ENCODE assay signal across 26 mouse cellular contexts in genomic region chr7:127662926-127663325, GRCm38 (mm10). TPM values are rescaled to one million over a fixed set of nuclear protein-coding genes. Genes with fewer than 3 reads are reported as not detected.
DNase-seq lines count a peak whose midpoint lies in the region; ATAC-seq lines count a peak whose summit lies in the region.
"Had no signal": no experiment of that assay in that cellular context is flagged by ENCODE, and none has a peak within 500 bp of the region (broad histone marks: within the 10 kb centered on the region; RNA-seq: fewer than 3 reads in every experiment).

No protein-coding gene starts in this region.

- intact Hi-C loops in gastrocnemius, postnatal 36 days (cut with DNase I) = no loop called here

- H3K9ac ChIP-seq in liver, embryonic 15.5 days = no peak overlapping the region
- H3K9ac ChIP-seq in liver, embryonic 11.5 days (ENCODE audit: low read depth, low read length) = no peak overlapping the region
- H3K9ac ChIP-seq: embryonic facial prominence, embryonic 15.5 days; forebrain, embryonic 12.5 days; hindbrain, embryonic 15.5 days; limb, embryonic 15.5 days; lung, embryonic 14.5 days had no signal

- H3K27me3 ChIP-seq in liver, embryonic 15.5 days = no peaks in the 10 kb centered on the region
- H3K27me3 ChIP-seq in liver, embryonic 11.5 days (replicated peaks; ENCODE audit: control insufficient read depth, insufficient read depth, low read length) = no peaks in the 10 kb centered on the region
- H3K27me3 ChIP-seq: embryonic facial prominence, embryonic 15.5 days; forebrain, embryonic 12.5 days; hindbrain, embryonic 15.5 days; limb, embryonic 15.5 days; Patski had no signal

- peaks cover 2% of the 10 kb centered on the region; the same call in 1 of the 2 replicates for H3K4me1 ChIP-seq in liver, embryonic 15.5 days (replicated peaks)
- no peaks in the 10 kb centered on the region for H3K4me1 ChIP-seq in liver, embryonic 11.5 days (replicated peaks; ENCODE audit: control insufficient read depth, insufficient read depth, low read length)
- H3K4me1 ChIP-seq: embryonic facial prominence, embryonic 10.5 days; embryonic facial prominence, embryonic 15.5 days; forebrain, embryonic 12.5 days; hindbrain, embryonic 10.5 days; hindbrain, embryonic 15.5 days; limb, embryonic 10.5 days; limb, embryonic 15.5 days had no signal

- H3K36me3 ChIP-seq in liver, embryonic 15.5 days (replicated peaks) = no peaks in the 10 kb centered on the region
- no peaks in the 10 kb centered on the region for H3K36me3 ChIP-seq in liver, embryonic 11.5 days (ENCODE audit: control insufficient read depth, insufficient read depth, low read length)

- WGBS in liver, embryonic 15.5 days (ENCODE audit: insufficient replicate concordance) = 64% methylated on average over 6 of the region's 6 CpGs
- 82% methylated on average over 6 of the region's 6 CpGs for WGBS in liver, embryonic 11.5 days

- ATAC-seq in liver, embryonic 15.5 days (ENCODE audit: insufficient read depth) = 0 out of 2 replicates have a peak, but pooled peaks have one; percentile 25
- ATAC-seq in liver, embryonic 11.5 days (replicated peaks; ENCODE audit: low FRiP score) = no peak
- no peak for ATAC-seq in inflammation-experienced regulatory T-cells, adult 6 months
- ATAC-seq: midbrain, embryonic 16.5 days; Patski had no signal

- H3K27ac ChIP-seq in liver, embryonic 15.5 days (replicated peaks) = no peak overlapping the region
- no peak overlapping the region for H3K27ac ChIP-seq in liver, embryonic 11.5 days (ENCODE audit: low read depth, low read length)
- H3K27ac ChIP-seq: embryonic facial prominence, embryonic 10.5 days; embryonic facial prominence, embryonic 15.5 days; forebrain, embryonic 12.5 days; hindbrain, embryonic 10.5 days; hindbrain, embryonic 15.5 days; limb, embryonic 10.5 days; limb, embryonic 15.5 days had no signal

- no peaks in the 10 kb centered on the region for H3K9me3 ChIP-seq in liver, embryonic 15.5 days (replicated peaks)
- H3K9me3 ChIP-seq in liver, embryonic 11.5 days (ENCODE audit: control insufficient read depth, low read length) = no peaks in the 10 kb centered on the region
- H3K9me3 ChIP-seq: embryonic facial prominence, embryonic 10.5 days; embryonic facial prominence, embryonic 15.5 days; forebrain, embryonic 12.5 days; hindbrain, embryonic 10.5 days; hindbrain, embryonic 15.5 days; limb, embryonic 10.5 days; limb, embryonic 15.5 days had no signal

- H3K4me2 ChIP-seq in liver, embryonic 15.5 days = no peak overlapping the region
- H3K4me2 ChIP-seq in liver, embryonic 11.5 days = no peak overlapping the region
- H3K4me2 ChIP-seq: embryonic facial prominence, embryonic 15.5 days; forebrain, embryonic 12.5 days; hindbrain, embryonic 15.5 days; limb, embryonic 15.5 days; lung, embryonic 14.5 days; midbrain, embryonic 11.5 days had no signal

- peak; percentile 24 for DNase-seq in adrenal gland, postnatal 14 days
- no peak for DNase-seq in adrenal gland, adult 2 months
- no peak for DNase-seq in liver, embryonic 11.5 days (ENCODE audit: low spot score)
- DNase-seq in kidney, postnatal 25 days = peak; percentile 75 to 89
- no peak for DNase-seq in gastrocnemius, postnatal 36 days
- DNase-seq: cerebellum, adult 8-10 months; cerebellum, postnatal 25 days; gastrocnemius, postnatal 10 days; heart, postnatal 14 days; lung, embryonic 14.5 days; right cerebral cortex, adult 18-20 months; spleen, adult 18-20 months; thymus, postnatal 25 days had no signal

- no peak overlapping the region for H3K4me3 ChIP-seq in liver, embryonic 15.5 days (replicated peaks)
- no peak overlapping the region for H3K4me3 ChIP-seq in liver, embryonic 11.5 days (ENCODE audit: low read depth, low read length)
- H3K4me3 ChIP-seq: embryonic facial prominence, embryonic 10.5 days; embryonic facial prominence, embryonic 15.5 days; forebrain, embryonic 12.5 days; hindbrain, embryonic 10.5 days; hindbrain, embryonic 15.5 days; limb, embryonic 10.5 days; limb, embryonic 15.5 days had no signal

RNA-seq across cellular contexts. Expression of gene Bcl7c, which starts 45.8 kb away (rescaled TPM):
- 64.8 and 69.2 TPM in 2 replicates for total RNA-seq in adrenal gland, postnatal 14 days (2021)
- 10 to 100 TPM; 70.9 to 86.0 TPM for total RNA-seq in adrenal gland, adult 2 months (2021)
- polyA plus RNA-seq in adrenal gland, adult 2 months (2012; rRNA removed) = 70.5 and 78.0 TPM in 2 replicates
- polyA plus RNA-seq in liver, embryonic 15.5 days (2015; fragmentation: Nextera tagmentation; extraction: Ambion mirVana) = 22.9 and 23.7 TPM in 2 replicates
- polyA plus RNA-seq in liver, embryonic 11.5 days (2014; fragmentation: Nextera tagmentation; extraction: Ambion mirVana) = 46.8 and 50.7 TPM in 2 replicates
- total RNA-seq in gastrocnemius, postnatal 36 days (2021) = 10 to 100 TPM; 33.7 to 35.3 TPM
- polyA plus RNA-seq in inflammation-experienced regulatory T-cells, adult 6 months (2017; shearing (Covaris generic)) = 10 to 100 TPM in 1 of 3 experiments, 1 to 10 TPM in 2; 3.2 to 10.9 (median 4.9) TPM

RNA-seq across cellular contexts. Expression of gene Zfp629, which starts 47.3 kb away (rescaled TPM):
- total RNA-seq in adrenal gland, postnatal 14 days (2021) = 21.6 and 26.4 TPM in 2 replicates
- 10 to 100 TPM; 16.3 to 21.2 TPM for total RNA-seq in adrenal gland, adult 2 months (2021)
- 14.0 and 15.5 TPM in 2 replicates for polyA plus RNA-seq in adrenal gland, adult 2 months (2012; rRNA removed)
- polyA plus RNA-seq in liver, embryonic 15.5 days (2015; fragmentation: Nextera tagmentation; extraction: Ambion mirVana) = 1.2 and 1.6 TPM in 2 replicates
- polyA plus RNA-seq in liver, embryonic 11.5 days (2014; fragmentation: Nextera tagmentation; extraction: Ambion mirVana) = 8.3 and 9.8 TPM in 2 replicates
- 10 to 100 TPM in 1 of 2 experiments, 1 to 10 TPM in 1; 6.1 to 10.4 TPM for total RNA-seq in gastrocnemius, postnatal 36 days (2021)
- under 1 TPM in 2 of 3 experiments, not detected in 1; 0.74 to 0.92 TPM for polyA plus RNA-seq in inflammation-experienced regulatory T-cells, adult 6 months (2017; shearing (Covaris generic))

RNA-seq across cellular contexts. Expression of gene Ctf1, which starts 49.6 kb away (rescaled TPM):
- 4.7 and 5.1 TPM in 2 replicates for total RNA-seq in adrenal gland, postnatal 14 days (2021)
- total RNA-seq in adrenal gland, adult 2 months (2021) = 1 to 10 TPM; 3.3 to 3.7 TPM
- 18.9 and 22.1 TPM in 2 replicates for polyA plus RNA-seq in adrenal gland, adult 2 months (2012; rRNA removed)
- polyA plus RNA-seq in liver, embryonic 15.5 days (2015; fragmentation: Nextera tagmentation; extraction: Ambion mirVana) = 2.7 and 2.8 TPM in 2 replicates
- 5.5 and 5.8 TPM in 2 replicates for polyA plus RNA-seq in liver, embryonic 11.5 days (2014; fragmentation: Nextera tagmentation; extraction: Ambion mirVana)
- 10 to 100 TPM; 14.6 to 18.7 TPM for total RNA-seq in gastrocnemius, postnatal 36 days (2021)
- polyA plus RNA-seq in inflammation-experienced regulatory T-cells, adult 6 months (2017; shearing (Covaris generic)) = not detected
- total RNA-seq: neutrophil, adult 5-6 weeks had no signal

Comparison
In these comparisons a context has a peak if more than half of its experiments do, and no peak if none do; other contexts are left out.
1. DNase-seq: peak in adrenal gland, postnatal 14 days (single experiment) and kidney, postnatal 25 days (2 of 2); none in adrenal gland, adult 2 months (single experiment), liver, embryonic 11.5 days (single experiment) and gastrocnemius, postnatal 36 days (0 of 2).